Mouse (Mus musculus) lung, postnatal 0 days (tissue): ENCODE data around the gene Thrb. TPM values are rescaled to one million over a fixed set of nuclear protein-coding genes. Genes with fewer than 3 reads are reported as not detected.

Experiments
- ATAC-seq: fragments of 200-750 bp; cut with Nextera tagmentation; 2 replicates; pipeline ENCODE4 v1.8.0; 2017; ENCODE audit warnings: moderate library complexity
- DNase-seq: peaks from one replicate; pipeline ENCODE4 v3.0.0-alpha.2; 2016; ENCODE audit warnings: low spot score
- H3K27ac ChIP-seq: fragments of 300-500 bp; sonication (generic); 2 replicates; pipeline ENCODE4 v1.5.1; 2014; ENCODE audit warnings: antibody characterized with exemption, mild to moderate bottlenecking, low read length, mixed read lengths
- H3K27me3 ChIP-seq: fragments of 300-500 bp; sonication (generic); replicated peaks from 2 replicates; pipeline ENCODE4 v1.6.1; 2014; ENCODE audit warnings: low read length, mixed read lengths; ENCODE audit not compliant: insufficient read depth
- H3K36me3 ChIP-seq: fragments of 300-500 bp; sonication (generic); 2 replicates; pipeline ENCODE4 v1.6.1; 2014; ENCODE audit warnings: low read length, mixed read lengths; ENCODE audit not compliant: insufficient read depth
- H3K4me1 ChIP-seq: fragments of 300-500 bp; sonication (generic); 2 replicates; pipeline ENCODE4 v1.6.1; 2014; ENCODE audit warnings: antibody characterized with exemption, low read depth, low read length, mixed read lengths; ENCODE audit not compliant: insufficient read depth
- H3K4me2 ChIP-seq: fragments of 300-500 bp; sonication (generic); replicated peaks from 2 replicates; pipeline ENCODE4 v1.6.1; 2014; ENCODE audit warnings: low read depth, mild to moderate bottlenecking, low read length, moderate library complexity, mixed read lengths
- H3K4me3 ChIP-seq: fragments of 300-500 bp; sonication (generic); 2 replicates; pipeline ENCODE4 v1.5.1; 2014; ENCODE audit warnings: low read depth, low read length
- H3K9ac ChIP-seq: fragments of 300-500 bp; sonication (generic); replicated peaks from 2 replicates; pipeline ENCODE4 v1.6.1; 2014; ENCODE audit warnings: low read depth, mild to moderate bottlenecking
- H3K9me3 ChIP-seq: fragments of 300-500 bp; sonication (generic); 2 replicates; pipeline ENCODE4 v1.6.1; 2016; ENCODE audit warnings: low read length, mixed read lengths
- CTCF ChIP-seq: IDR thresholded peaks from 2 replicates; pipeline ENCODE4 v1.5.1; 2016; ENCODE audit warnings: antibody characterized with exemption, mild to moderate bottlenecking
- EP300 ChIP-seq: IDR thresholded peaks from 2 replicates; pipeline ENCODE4 v1.6.1; 2016; ENCODE audit warnings: antibody characterized with exemption, mild to moderate bottlenecking, control low read depth
- WGBS: fragments of 180-500 bp; shearing (Covaris S2); extraction: QIAGEN DNeasy Blood & Tissue Kit; methylation state at CpG from one replicate; pipeline ENCODE4 v1.1.7; 2014; 5-methylcytosine and 5-hydroxymethylcytosine counted together
- polyA plus RNA-seq: library from polyadenylated mRNA; unstranded; fragments of >200 nt; fragmentation: Nextera tagmentation; extraction: Ambion mirVana; gene quantifications from 2 replicates; pipeline ENCODE4 v1.2.1, GENCODE M21; 2015

The Thrb gene
- polyA plus RNA-seq, 1 experiment from 2014 or later: 2.8 TPM

- ATAC-seq: no peak
- 62% methylated on average over 2 of the region's 2 CpGs for WGBS
These were observed 294.0 kb downstream of the Thrb start for GRCm38 (mm10) chr14:17954038-17954437.

GRCm38 (mm10) chr14:17959901-17960300, 299.8 kb downstream of the Thrb start:
- no peak for DNase-seq
- no peak overlapping the region for H3K4me2 ChIP-seq
- H3K27ac ChIP-seq: no peak overlapping the region
- H3K9ac ChIP-seq: no peak overlapping the region
- H3K4me3 ChIP-seq: no peak overlapping the region
- H3K27me3 ChIP-seq: no peaks in the 10 kb centered on the region
- no peaks in the 10 kb centered on the region for H3K36me3 ChIP-seq
- no peaks in the 10 kb centered on the region for H3K9me3 ChIP-seq
- no peak for ATAC-seq
- 43% methylated on average over 2 of the region's 2 CpGs for WGBS
- no peaks in the 10 kb centered on the region for H3K4me1 ChIP-seq
- TF ChIP-seq EP300 (no peak), CTCF (no peak)

More at GRCm38 (mm10) chr14:17954038-17954437, 294.0 kb downstream of the Thrb start:
- Histone ChIP-seq H3K27ac (no peak overlapping the region), H3K36me3 (no peaks in the 10 kb centered on the region), H3K4me3 (no peak overlapping the region), H3K27me3 (no peaks in the 10 kb centered on the region), H3K9ac (no peak overlapping the region), H3K4me1 (no peaks in the 10 kb centered on the region), H3K4me2 (no peak overlapping the region), H3K9me3 (no peaks in the 10 kb centered on the region)
- TF ChIP-seq EP300 (no peak), CTCF (no peak)
- no peak for DNase-seq

GRCm38 (mm10) chr14:17967117-17967726, 307.2 kb downstream of the Thrb start:
- peak; percentile 55 for ATAC-seq
- peak; percentile 83 for TF ChIP-seq CTCF
- TF ChIP-seq EP300: no peak

GRCm38 (mm10) chr14:17972132-17972531, 312.1 kb downstream of the Thrb start:
- H3K9ac ChIP-seq: no peak overlapping the region

More at GRCm38 (mm10) chr14:17967117-17967726, 307.2 kb downstream of the Thrb start:
- Histone ChIP-seq H3K4me1 (no peaks in the 10 kb centered on the region), H3K9ac (no peak overlapping the region), H3K4me2 (no peak overlapping the region), H3K27ac (no peak overlapping the region), H3K9me3 (no peaks in the 10 kb centered on the region), H3K27me3 (no peaks in the 10 kb centered on the region), H3K4me3 (no peak overlapping the region), H3K36me3 (no peaks in the 10 kb centered on the region)
- peak; percentile 59 for DNase-seq
- 29% methylated on average over 5 of the region's 5 CpGs for WGBS

GRCm38 (mm10) chr14:17972665-17973064, 312.6 kb downstream of the Thrb start:
- H3K4me3 ChIP-seq: no peak overlapping the region
- DNase-seq: no peak
- 75% methylated on average over 6 of the region's 6 CpGs for WGBS

More at GRCm38 (mm10) chr14:17972132-17972531, 312.1 kb downstream of the Thrb start:
- H3K4me3 ChIP-seq: no peak overlapping the region
- TF ChIP-seq EP300: no peak
- TF ChIP-seq CTCF: no peak
- H3K4me1 ChIP-seq: no peaks in the 10 kb centered on the region
- no peak overlapping the region for H3K4me2 ChIP-seq
- 72% methylated on average over 4 of the region's 4 CpGs for WGBS
- no peaks in the 10 kb centered on the region for H3K9me3 ChIP-seq
- H3K27me3 ChIP-seq: no peaks in the 10 kb centered on the region
- ATAC-seq (no peak), DNase-seq (no peak)
- H3K27ac ChIP-seq: no peak overlapping the region
- H3K36me3 ChIP-seq: no peaks in the 10 kb centered on the region

GRCm38 (mm10) chr14:17975786-17976185, 315.7 kb downstream of the Thrb start:
- DNase-seq: no peak
- Histone ChIP-seq H3K27ac (no peak overlapping the region), H3K4me1 (no peaks in the 10 kb centered on the region), H3K4me2 (no peak overlapping the region), H3K9ac (no peak overlapping the region), H3K27me3 (no peaks in the 10 kb centered on the region), H3K36me3 (no peaks in the 10 kb centered on the region), H3K4me3 (no peak overlapping the region), H3K9me3 (no peaks in the 10 kb centered on the region)
- 32% methylated on average over 1 of the region's 1 CpGs for WGBS
- ATAC-seq: no peak
- TF ChIP-seq EP300: no peak
- no peak for TF ChIP-seq CTCF

More at GRCm38 (mm10) chr14:17972665-17973064, 312.6 kb downstream of the Thrb start:
- ATAC-seq: no peak
- H3K27me3 ChIP-seq: no peaks in the 10 kb centered on the region
- no peaks in the 10 kb centered on the region for H3K9me3 ChIP-seq
- H3K4me2 ChIP-seq: no peak overlapping the region
- H3K4me1 ChIP-seq: no peaks in the 10 kb centered on the region
- TF ChIP-seq CTCF (no peak), EP300 (no peak)
- H3K36me3 ChIP-seq: no peaks in the 10 kb centered on the region
- H3K9ac ChIP-seq: no peak overlapping the region
- H3K27ac ChIP-seq: no peak overlapping the region

- Histone ChIP-seq H3K27ac (no peak overlapping the region), H3K4me3 (no peak overlapping the region), H3K27me3 (no peaks in the 10 kb centered on the region), H3K4me2 (no peak overlapping the region), H3K36me3 (no peaks in the 10 kb centered on the region), H3K9ac (no peak overlapping the region), H3K9me3 (no peaks in the 10 kb centered on the region), H3K4me1 (no peaks in the 10 kb centered on the region)
- DNase-seq (no peak), ATAC-seq (no peak)
- TF ChIP-seq CTCF: no peak
- no peak for TF ChIP-seq EP300
These were observed 318.2 kb downstream of the Thrb start for GRCm38 (mm10) chr14:17978259-17978658.
